Comparison of ENCODE assay signal across 17 mouse cellular contexts in the genomic region with DNA sequence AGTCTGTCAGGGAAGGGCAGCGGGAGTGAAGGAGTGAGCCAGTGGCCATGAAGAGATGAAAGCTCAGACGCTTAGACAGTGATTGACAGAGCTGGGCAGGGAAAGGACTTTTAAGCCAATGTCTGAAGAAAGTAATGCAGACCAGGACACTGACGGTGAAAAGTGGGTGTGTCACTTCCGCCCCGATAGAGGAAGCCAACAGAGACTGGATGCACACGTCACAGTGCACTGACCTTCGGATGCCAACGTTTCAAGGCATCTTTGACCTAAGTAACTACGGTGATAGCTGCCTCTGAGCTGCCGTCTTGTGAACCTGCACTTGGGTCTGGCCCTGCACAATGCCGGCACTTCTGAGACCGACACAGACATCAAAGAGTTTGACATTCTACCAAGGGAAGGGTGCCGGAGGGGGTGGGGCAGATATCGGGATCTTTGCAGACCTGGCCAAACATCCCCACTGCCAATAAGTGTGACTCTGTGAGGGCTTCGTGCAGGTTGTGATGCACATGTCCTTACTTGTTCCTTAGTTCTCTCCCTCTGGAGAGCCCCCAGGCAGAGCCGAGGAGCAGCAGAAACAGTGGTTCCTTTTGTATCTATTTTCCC. TPM values are rescaled to one million over a fixed set of nuclear protein-coding genes. Genes with fewer than 3 reads are reported as not detected.
DNase-seq lines count a peak whose midpoint lies in the region; ATAC-seq and TF ChIP-seq lines count a peak whose summit lies in the region.
"Had no signal": no experiment of that assay in that cellular context is flagged by ENCODE, and none has a peak within 500 bp of the region (broad histone marks: within the 10 kb centered on the region; RNA-seq: fewer than 3 reads in every experiment).

No protein-coding gene starts in this region.

- no peak for DNase-seq in heart, adult 9 months (ENCODE audit: low spot score in 2 of 2)
- peak; percentile 19 for DNase-seq in lung, postnatal 10 days
- DNase-seq in lung, postnatal 36 days, result no peak
- peak; percentile 31 for DNase-seq in adrenal gland, postnatal 25 days
- DNase-seq in midbrain, postnatal 0 days (ENCODE audit: low spot score), result no peak
- no peak for DNase-seq in right cerebral cortex, adult 2 months (ENCODE audit: low spot score in 2 of 2)
- DNase-seq: cerebellum, adult 8-10 months; embryo, embryonic 11 days; heart, postnatal 10 days had no signal

- H3K36me3 ChIP-seq in heart, embryonic 12.5 days, result peaks cover 2% of the 10 kb centered on the region; the same call in 1 of the 2 replicates
- H3K36me3 ChIP-seq in midbrain, postnatal 0 days (ENCODE audit: insufficient read depth, low read length), result no peaks in the 10 kb centered on the region
- H3K36me3 ChIP-seq: intestine, embryonic 15.5 days had no signal

- no peaks in the 10 kb centered on the region for H3K9me3 ChIP-seq in heart, embryonic 12.5 days (replicated peaks)
- no peaks in the 10 kb centered on the region for H3K9me3 ChIP-seq in midbrain, postnatal 0 days (ENCODE audit: low read length)
- H3K9me3 ChIP-seq: intestine, embryonic 15.5 days had no signal

- 37% methylated on average over 16 of the region's 16 CpGs for WGBS in heart, embryonic 12.5 days
- WGBS in midbrain, postnatal 0 days, result 26% methylated on average over 16 of the region's 16 CpGs

- peaks cover 84% of the 10 kb centered on the region for H3K4me1 ChIP-seq in heart, embryonic 12.5 days (replicated peaks)
- no peaks in the 10 kb centered on the region for H3K4me1 ChIP-seq in midbrain, postnatal 0 days (ENCODE audit: insufficient read depth, low read length)

- H3K4me2 ChIP-seq in heart, embryonic 12.5 days, result peak overlapping the region; percentile 0; the same call in 1 of the 2 replicates
- H3K4me2 ChIP-seq in midbrain, postnatal 0 days (ENCODE audit: low read depth, low read length, poor library complexity, severe bottlenecking), result peak overlapping the region; percentile 20
- H3K4me2 ChIP-seq: intestine, embryonic 15.5 days had no signal

- no peaks in the 10 kb centered on the region for H3K27me3 ChIP-seq in heart, embryonic 12.5 days (replicated peaks)
- no peaks in the 10 kb centered on the region for H3K27me3 ChIP-seq in midbrain, postnatal 0 days (ENCODE audit: insufficient read depth, low read length)
- H3K27me3 ChIP-seq: intestine, embryonic 15.5 days; Patski had no signal

- TF ChIP-seq CTCF in midbrain, postnatal 0 days (IDR thresholded peaks at IDR 0.05), result no peak

- H3K4me3 ChIP-seq in heart, embryonic 12.5 days, result no peak overlapping the region
- H3K4me3 ChIP-seq in midbrain, postnatal 0 days (ENCODE audit: low read depth, low read length), result no peak overlapping the region
- H3K4me3 ChIP-seq: intestine, embryonic 15.5 days; myocyte had no signal

- no peak for ATAC-seq in heart, embryonic 12.5 days (ENCODE audit: insufficient number of reproducible peaks, low FRiP score)
- no peak for ATAC-seq in midbrain, postnatal 0 days (ENCODE audit: low FRiP score)
- ATAC-seq: intestine, embryonic 15.5 days had no signal

- no peak overlapping the region for H3K9ac ChIP-seq in heart, embryonic 12.5 days
- H3K9ac ChIP-seq in midbrain, postnatal 0 days (replicated peaks; ENCODE audit: low read length, poor library complexity, severe bottlenecking), result no peak overlapping the region
- H3K9ac ChIP-seq: intestine, embryonic 15.5 days had no signal

- H3K27ac ChIP-seq in heart, embryonic 12.5 days (ENCODE audit: poor library complexity, severe bottlenecking), result peak overlapping the region; percentile 32
- no peak overlapping the region for H3K27ac ChIP-seq in midbrain, postnatal 0 days (ENCODE audit: low read depth, low read length)
- H3K27ac ChIP-seq: intestine, embryonic 15.5 days had no signal

RNA-seq across cellular contexts. Expression of a gene that starts 17.4 kb away (rescaled TPM):
- 18.9 and 22.9 TPM in 2 replicates for polyA plus RNA-seq in heart, embryonic 12.5 days (2016; fragmentation: Nextera tagmentation; extraction: Ambion mirVana)
- total RNA-seq in adrenal gland, postnatal 25 days (2021), result 3.2 and 3.9 TPM in 2 replicates
- total RNA-seq in midbrain, postnatal 0 days (2014; rRNA removed), result 2.2 and 4.4 TPM in 2 replicates
- 3.1 and 3.2 TPM in 2 replicates for polyA plus RNA-seq in midbrain, postnatal 0 days (2015; fragmentation: Nextera tagmentation; extraction: Ambion mirVana)

RNA-seq across cellular contexts. Expression of a gene that starts 40.9 kb away (rescaled TPM):
- 4.6 and 5.6 TPM in 2 replicates for polyA plus RNA-seq in heart, embryonic 12.5 days (2016; fragmentation: Nextera tagmentation; extraction: Ambion mirVana)
- total RNA-seq in adrenal gland, postnatal 25 days (2021), result 1.0 and 1.1 TPM in 2 replicates
- 0.27 and 0.85 TPM in 2 replicates for total RNA-seq in midbrain, postnatal 0 days (2014; rRNA removed)
- polyA plus RNA-seq in midbrain, postnatal 0 days (2015; fragmentation: Nextera tagmentation; extraction: Ambion mirVana), result 1.6 and 2.3 TPM in 2 replicates
- total RNA-seq: liver, adult 2 months had no signal
- polyA plus RNA-seq: liver, adult 2 months; myocyte had no signal

RNA-seq across cellular contexts. Expression of a gene that starts 55.4 kb away (rescaled TPM):
- not detected in 2 replicates for polyA plus RNA-seq in heart, embryonic 12.5 days (2016; fragmentation: Nextera tagmentation; extraction: Ambion mirVana)
- total RNA-seq in adrenal gland, postnatal 25 days (2021), result not detected in 2 replicates
- total RNA-seq in midbrain, postnatal 0 days (2014; rRNA removed), result not detected in 2 replicates
- not detected in 2 replicates for polyA plus RNA-seq in midbrain, postnatal 0 days (2015; fragmentation: Nextera tagmentation; extraction: Ambion mirVana)
- total RNA-seq: gastrocnemius, adult 8-10 months; heart, postnatal 10 days; layer of hippocampus, adult 18-20 months; liver, adult 2 months had no signal
- polyA plus RNA-seq: liver, adult 2 months; myocyte; testis, adult 2 months had no signal

Comparison
In these comparisons a context has a peak if more than half of its experiments do, and no peak if none do; other contexts are left out.
1. DNase-seq: peak in lung, postnatal 10 days (single experiment) and adrenal gland, postnatal 25 days (single experiment); none in heart, adult 9 months (0 of 2), lung, postnatal 36 days (single experiment), midbrain, postnatal 0 days (single experiment) and right cerebral cortex, adult 2 months (0 of 2).